Mouse (Mus musculus) testis, postnatal 10 days (tissue): ENCODE data around the gene Atp1a3.

Experiments used
- DNase-seq: peaks from one replicate; pipeline ENCODE4 v3.0.0; 2021; ENCODE audit warnings: low spot score

Atp1a3 gene

GRCm38 (mm10) chr7:24964897-24965535, 40.7 kb downstream of the Atp1a3 start:
- peak; percentile 89 for DNase-seq

DNA sequence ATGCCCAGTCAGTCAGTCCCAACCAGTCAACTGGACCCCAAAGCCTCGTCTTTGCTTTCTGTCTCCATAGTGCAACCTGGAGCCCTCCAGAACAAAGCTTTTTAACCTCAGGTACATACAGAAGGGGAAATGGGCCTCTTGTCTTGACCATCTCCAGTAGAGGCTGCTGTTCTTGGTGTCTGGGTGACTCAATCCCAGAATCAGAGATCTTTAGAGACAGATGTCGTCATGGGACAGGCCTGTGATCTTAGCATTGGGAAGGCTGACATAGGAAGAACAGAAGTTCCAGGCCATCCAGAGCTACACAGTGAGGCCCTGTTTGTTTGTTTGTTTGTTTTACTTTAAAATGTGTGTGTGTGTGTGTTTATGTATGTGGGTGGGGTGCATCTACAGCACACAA, 41.5 kb downstream of the Atp1a3 start:
- no peak for DNase-seq

GRCm38 (mm10) chr7:24955226-24955625, 50.5 kb downstream of the Atp1a3 start:
- DNase-seq = no peak

DNA sequence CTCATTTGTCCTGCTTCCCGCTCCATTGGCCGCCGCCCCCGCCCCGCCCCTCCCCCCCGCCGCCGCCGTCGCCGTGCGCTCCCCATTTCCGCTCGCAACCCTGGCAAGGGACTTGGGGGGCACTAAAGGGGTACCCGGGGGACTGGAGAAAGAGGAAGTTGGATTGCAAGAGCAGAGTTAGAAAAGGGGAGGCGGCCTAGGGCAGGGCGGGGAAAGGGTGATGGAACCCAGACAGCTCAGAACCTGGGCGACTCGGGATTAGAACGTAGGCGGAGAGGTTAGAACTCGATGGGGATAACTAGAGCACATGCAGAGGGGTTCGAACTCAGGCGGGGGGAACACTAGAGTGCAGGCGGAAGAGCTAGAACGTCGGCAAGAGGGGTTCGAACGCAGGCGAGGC, 51.3 kb downstream of the Atp1a3 start:
- no peak for DNase-seq

DNA sequence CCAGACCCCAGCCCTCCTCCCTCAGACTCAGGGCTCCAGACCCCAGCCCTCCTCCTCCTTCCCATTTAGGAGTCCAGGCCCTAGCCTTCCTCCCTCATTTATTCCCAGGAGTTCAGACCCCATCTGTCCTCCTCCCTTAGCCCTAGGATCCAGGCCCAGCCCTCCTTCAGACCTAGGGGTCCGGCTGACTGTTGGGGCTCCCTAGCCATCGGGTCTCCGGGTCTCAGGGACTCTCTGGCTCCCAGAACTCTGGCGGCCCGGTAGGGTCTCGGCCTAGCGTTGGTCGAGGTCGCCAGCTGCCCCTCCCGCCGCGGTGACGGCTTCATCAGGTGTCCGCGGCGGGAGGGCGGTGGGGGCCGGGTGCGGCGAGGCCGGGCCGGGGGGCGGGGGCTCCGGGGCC, 51.8 kb downstream of the Atp1a3 start:
- no peak for DNase-seq

- peak; percentile 91 for DNase-seq
These were observed 55.7 kb downstream of the Atp1a3 start for GRCm38 (mm10) chr7:24949958-24950623.

- DNase-seq = no peak
These were observed 57.0 kb downstream of the Atp1a3 start for GRCm38 (mm10) chr7:24948774-24949173.

DNA sequence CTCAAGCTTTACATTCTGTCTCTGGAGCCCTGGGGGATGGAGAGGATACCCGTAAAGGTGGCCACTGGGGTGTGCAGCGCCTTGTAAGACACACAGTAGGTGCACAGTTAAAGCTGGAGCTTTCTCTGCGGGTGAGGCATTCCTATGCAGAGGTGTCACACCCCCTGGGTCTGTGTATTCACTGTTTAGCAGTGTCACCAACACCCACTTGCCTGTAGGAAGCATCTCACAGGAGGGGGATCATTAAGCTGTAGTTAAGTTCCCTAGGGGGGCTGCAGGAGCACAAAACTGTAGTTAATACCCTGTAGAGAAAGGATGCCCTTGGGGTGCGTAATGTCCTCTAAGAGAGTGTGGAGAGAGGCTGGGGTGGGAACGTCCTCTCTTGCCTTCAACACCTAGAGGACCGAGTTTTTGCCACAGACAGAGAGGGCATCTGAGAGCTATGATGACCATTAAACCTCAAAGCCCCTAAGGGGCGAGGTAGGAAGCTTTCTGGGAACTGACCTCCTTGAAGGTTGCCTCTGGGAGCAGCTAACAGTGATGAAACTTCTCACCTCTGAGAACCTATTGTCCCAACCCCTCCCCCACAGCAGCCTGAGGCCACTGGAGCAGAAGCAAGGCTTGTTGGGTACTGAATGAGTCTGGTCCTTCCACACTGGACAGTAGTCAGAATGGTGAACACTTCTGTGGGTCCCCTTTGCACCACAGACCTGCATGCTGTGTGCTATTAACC, 58.3 kb downstream of the Atp1a3 start:
- DNase-seq = no peak

GRCm38 (mm10) chr7:24944257-24944950, 61.4 kb downstream of the Atp1a3 start, which contains the start of gene Gm4881:
Gm4881 (minus strand) TSS chr7:24944494.
- no peak for DNase-seq

- DNase-seq = no peak
These were observed 62.1 kb downstream of the Atp1a3 start for GRCm38 (mm10) chr7:24943641-24944040.

- DNase-seq = no peak
These were observed 74.1 kb downstream of the Atp1a3 start for GRCm38 (mm10) chr7:24931651-24932050.

DNA sequence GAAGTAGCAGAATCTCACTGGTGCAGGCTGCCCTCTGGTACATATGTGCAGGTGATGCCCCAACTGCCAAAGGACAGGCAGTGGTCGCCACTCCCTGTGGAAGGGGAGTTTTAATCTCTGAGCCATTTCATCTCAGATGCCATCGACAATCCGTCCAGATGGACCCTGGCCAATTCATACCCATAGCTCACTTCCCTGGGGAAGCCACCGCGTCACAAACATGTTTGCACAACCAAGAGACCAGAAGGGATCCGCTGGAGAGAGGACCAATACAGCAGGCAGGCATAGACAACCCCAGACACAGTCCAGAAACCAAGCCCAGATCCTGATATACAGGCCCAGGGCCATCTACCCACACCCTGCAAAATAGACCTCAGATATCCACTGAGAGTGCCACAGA, 75.3 kb downstream of the Atp1a3 start:
- no peak for DNase-seq
